Mouse (Mus musculus) spleen, adult 10 weeks (tissue): ENCODE data around the gene Gm8994. TPM values are rescaled to one million over a fixed set of nuclear protein-coding genes. Genes with fewer than 3 reads are reported as not detected.

Source experiments
- polyA plus RNA-seq: library from polyadenylated mRNA; stranded (reverse); fragments of 350-450 nt; fragmentation: Illumina TruSeq; extraction: RNeasy Lipid Tissue Mini Kit (QIAGEN cat#74804); gene quantifications from one replicate; pipeline ENCODE4 v1.2.3, GENCODE M21; 2015; ENCODE audit warnings: low replicate concordance; ENCODE audit not compliant: insufficient read depth

Gene Gm8994
- polyA plus RNA-seq = not detected

DNA sequence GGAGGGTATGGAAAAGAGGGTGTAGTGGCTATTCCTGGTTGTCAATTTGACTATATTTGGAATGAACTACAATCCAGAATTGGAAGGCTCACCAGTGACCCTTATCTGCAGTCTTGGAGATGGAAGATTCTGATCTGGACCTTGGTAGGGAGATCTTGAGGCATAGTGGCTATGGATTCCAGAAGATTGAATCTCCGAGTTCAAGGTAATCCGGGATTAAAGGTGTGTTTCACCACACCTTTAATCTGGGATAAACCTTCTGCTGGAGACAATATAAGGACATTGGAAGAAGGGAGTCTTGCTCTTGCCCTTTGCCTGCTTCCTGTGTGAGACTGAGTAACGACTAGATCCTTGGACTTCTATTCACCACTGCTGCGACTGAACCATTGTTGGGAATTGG, at the start of gene Gm8994:
Gene Gm8994 (plus strand): TSS at position 301 of the 400 bp plus-strand sequence.

Other genes with a start within 250 kb of the Gm8994 start
- not detected for gene Grin2b, start 154.0 kb upstream of the Gm8994 start, polyA plus RNA-seq
- gene E330021D16Rik, start 88.0 kb downstream of the Gm8994 start, polyA plus RNA-seq = not detected
- gene Atf7ip, start 178.6 kb downstream of the Gm8994 start, polyA plus RNA-seq = 96.1 TPM